Mouse (Mus musculus): ENCODE data around the gene Fgf10.

The Fgf10 gene

DNA sequence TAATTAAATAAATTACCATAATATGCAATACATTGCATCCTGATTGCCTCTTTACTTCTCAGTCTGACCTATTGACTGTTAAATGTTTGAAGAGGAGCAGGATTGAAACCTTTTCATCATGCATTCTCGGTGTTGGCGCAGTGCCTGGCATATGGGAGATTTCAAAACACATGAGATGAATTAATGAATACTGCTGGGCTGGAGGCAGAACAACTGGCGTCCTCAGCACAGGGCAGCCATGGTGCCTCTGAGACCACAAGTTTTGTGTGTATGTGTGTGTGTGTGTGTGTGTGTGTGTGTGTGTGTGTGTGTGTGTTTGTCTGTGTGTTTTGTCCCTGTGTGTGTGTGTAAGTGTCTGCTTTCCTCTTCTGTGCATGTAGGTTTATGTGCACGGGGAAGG, 165.5 kb downstream of the Fgf10 start:
- DNase-seq (ENCODE audit: extremely low spot score): no peak

All from embryo, embryonic 9.5 days (tissue).